Mouse (Mus musculus) gastrocnemius, postnatal 4 days (tissue): ENCODE measurements around the gene Dlg3. TPM values are rescaled to one million over a fixed set of nuclear protein-coding genes. Genes with fewer than 3 reads are reported as not detected.
A peak's percentile ranks its signal among the peaks of the same experiment; 100 is the strongest.

ENCODE experiments used
- DNase-seq, 2 experiments: peaks; one replicate each; pipeline ENCODE4 v3.0.0; 2021 to 2022; ENCODE audit warnings: low spot score in 2 of 2, mixed read lengths in 2 of 2
- long read RNA-seq, 2 experiments: library from polyadenylated mRNA; stranded (forward); transcript quantifications; one replicate each; pipeline ENCODE4 v2.0.0; 2021
- total RNA-seq, 2 experiments: library from RNA; stranded (reverse); gene quantifications; 2 replicates each; pipeline ENCODE4 v1.2.3; 2021

Gene Dlg3
- 1 to 10 TPM; 4.8 to 7.7 TPM for total RNA-seq
- long read RNA-seq, experiment 1, partial matches to known transcripts = 0 of 5 reads
- long read RNA-seq, experiment 1, other reads (novel, unspliced or antisense) = 0 of 5 reads
- long read RNA-seq, experiment 2, transcript Dlg3-203 (14 exons, 3,692 nt) = major isoform, 5 of 11 reads
- long read RNA-seq, experiment 2, partial matches to known transcripts = 2 of 11 reads
- long read RNA-seq, experiment 2, other reads (novel, unspliced or antisense) = 3 of 11 reads

GRCm38 (mm10) chrX:100767181-100767884, at the start of gene Dlg3:
TSS of gene Dlg3 (plus strand) at chrX:100767722.
- no peak for DNase-seq

DNA sequence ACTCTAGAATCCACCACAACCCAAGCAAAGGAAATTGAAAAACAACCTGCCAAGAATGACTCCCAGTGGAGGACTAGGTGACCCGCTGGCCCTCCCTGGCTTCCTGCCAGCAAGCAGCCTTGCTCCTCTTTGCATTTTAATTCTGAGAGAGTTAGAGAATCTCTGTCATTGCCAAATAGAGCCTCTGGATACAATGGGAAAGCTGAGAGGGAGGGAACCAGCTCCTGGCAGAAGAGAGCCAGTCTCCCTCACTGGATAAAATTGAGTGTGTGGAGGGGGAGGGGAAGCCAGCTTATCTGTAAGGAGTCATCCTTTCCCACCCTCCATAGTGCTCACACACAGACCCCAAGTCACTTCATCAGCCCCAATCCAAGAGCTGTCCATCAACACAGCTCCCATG, 38.6 kb upstream of the Dlg3 start:
- peak in 1 of 2 experiments; percentile 25 for DNase-seq

GRCm38 (mm10) chrX:100729665-100730188, 37.8 kb upstream of the Dlg3 start, which contains the start of gene Gdpd2:
TSS of gene Gdpd2 (plus strand) at chrX:100729873.
- DNase-seq = peak in 1 of 2 experiments; percentile 8

GRCm38 (mm10) chrX:100730266-100730665, 37.3 kb upstream of the Dlg3 start:
- DNase-seq = no peak

- DNase-seq = no peak
Observed at GRCm38 (mm10) chrX:100734359-100734758, 33.2 kb upstream of the Dlg3 start.

- peak; percentile 33 to 47 for DNase-seq
Observed at GRCm38 (mm10) chrX:100738918-100739317, 28.6 kb upstream of the Dlg3 start.

- DNase-seq = no peak
Observed at GRCm38 (mm10) chrX:100739443-100739842, 28.1 kb upstream of the Dlg3 start.

GRCm38 (mm10) chrX:100740785-100741184, 26.7 kb upstream of the Dlg3 start:
- no peak for DNase-seq

DNA sequence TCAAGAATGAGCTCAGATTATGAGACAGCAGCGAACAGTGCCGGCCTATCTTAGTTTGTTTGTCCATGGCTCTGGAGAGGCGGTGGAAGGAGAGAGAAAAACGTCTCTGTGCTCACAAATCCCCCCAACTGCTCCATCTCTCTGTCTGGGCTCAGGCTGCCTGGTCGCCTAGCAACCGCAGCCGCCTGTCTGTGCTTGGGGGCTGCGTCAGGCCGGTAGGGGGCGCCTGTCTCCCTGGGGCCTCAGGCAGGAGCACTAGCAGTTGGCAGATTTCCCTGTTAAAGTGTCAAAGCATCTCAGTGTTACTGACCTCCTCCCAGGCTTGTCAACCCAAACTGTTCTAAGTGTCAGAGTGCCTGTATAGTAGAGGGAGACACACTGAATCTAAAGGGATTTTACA, 25.6 kb upstream of the Dlg3 start:
- peak; percentile 29 to 31 for DNase-seq

- DNase-seq = no peak
Observed at GRCm38 (mm10) chrX:100765855-100766254, 1.7 kb upstream of the Dlg3 start.

- DNase-seq = no peak
Observed at GRCm38 (mm10) chrX:100767885-100768626, 534 bp downstream of the Dlg3 start.

DNA sequence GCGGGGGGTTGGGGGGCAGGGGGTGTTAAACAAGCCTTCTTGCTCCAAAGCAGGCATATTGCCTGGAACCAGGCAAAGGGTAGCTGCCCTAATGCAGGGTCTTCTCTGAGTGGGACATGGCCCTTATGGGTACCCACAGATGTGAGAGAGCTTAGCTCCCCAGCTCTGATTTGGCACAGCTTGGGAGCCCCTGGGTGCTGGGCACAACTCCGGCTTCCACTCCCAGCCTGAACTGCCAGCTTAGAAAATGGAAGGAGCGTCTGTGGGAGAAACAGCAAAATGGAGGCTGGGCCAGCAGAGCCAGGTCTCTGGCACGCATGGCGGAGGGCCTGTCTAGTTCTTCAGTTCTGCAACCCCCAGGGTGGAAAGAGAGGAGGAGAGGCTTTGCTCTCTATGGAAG, 1.8 kb downstream of the Dlg3 start:
- DNase-seq = no peak

- peak; percentile 35 to 53 for DNase-seq
Observed at GRCm38 (mm10) chrX:100774341-100774811, 6.9 kb downstream of the Dlg3 start.

GRCm38 (mm10) chrX:100775405-100775804, 7.9 kb downstream of the Dlg3 start:
- no peak for DNase-seq

DNA sequence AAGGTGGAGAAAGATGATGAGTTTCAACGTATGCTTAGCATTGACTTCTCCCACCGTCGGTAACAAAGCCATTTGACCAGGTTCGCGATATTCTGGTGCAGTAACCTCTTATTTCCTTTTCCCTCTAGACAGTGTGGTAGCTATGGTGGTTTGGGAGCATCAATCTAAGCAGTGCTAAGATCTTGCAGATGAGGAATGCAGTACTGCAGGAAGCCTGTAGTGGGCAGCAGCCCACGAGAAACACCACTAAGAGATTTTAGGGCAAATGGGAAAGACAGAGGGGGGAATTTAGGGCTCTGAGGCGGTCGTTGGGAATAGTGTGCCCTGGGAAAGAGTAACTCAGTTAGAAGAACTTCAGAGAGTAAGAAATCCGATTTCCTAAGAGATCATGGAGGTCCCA, 9.0 kb downstream of the Dlg3 start:
- peak in 1 of 2 experiments; percentile 42 for DNase-seq

- peak in 1 of 2 experiments; percentile 45 for DNase-seq
Observed at GRCm38 (mm10) chrX:100776985-100777654, 9.6 kb downstream of the Dlg3 start.

- no peak for DNase-seq
Observed at GRCm38 (mm10) chrX:100777655-100778234, 10.2 kb downstream of the Dlg3 start.

DNA sequence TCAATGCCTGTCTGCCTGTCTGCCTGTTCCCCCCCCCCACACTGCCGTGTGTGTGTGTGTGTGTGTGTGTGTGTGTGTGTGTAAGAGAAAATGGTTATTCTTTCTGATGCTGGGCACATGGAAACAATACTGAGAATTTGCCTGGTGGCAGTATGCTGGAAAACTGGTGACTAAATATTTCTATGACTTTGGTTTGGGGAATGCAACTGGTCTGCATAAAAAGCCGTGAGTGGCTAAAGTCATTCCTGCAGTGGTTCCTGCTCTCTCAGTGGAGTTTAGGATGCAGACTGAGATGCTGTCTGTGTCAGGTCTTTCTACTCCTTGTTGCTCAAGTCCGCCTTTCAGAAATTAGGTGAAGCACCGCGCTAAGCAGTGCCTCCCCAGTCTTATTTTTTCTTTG, 10.9 kb downstream of the Dlg3 start:
- no peak for DNase-seq

GRCm38 (mm10) chrX:100789322-100789721, 21.8 kb downstream of the Dlg3 start:
- DNase-seq = no peak

- no peak for DNase-seq
Observed at GRCm38 (mm10) chrX:100796041-100796740, 28.7 kb downstream of the Dlg3 start.
